Mouse (Mus musculus) stomach, embryonic 14.5 days (tissue): ENCODE results near the gene Foxd1. TPM values are rescaled to one million over a fixed set of nuclear protein-coding genes. Genes with fewer than 3 reads are reported as not detected.

Experiments used
- ATAC-seq: fragments of 200-750 bp; cut with Nextera tagmentation; 2 replicates; pipeline ENCODE4 v1.8.0; 2017; ENCODE audit warnings: low read depth, moderate TSS enrichment; ENCODE audit not compliant: insufficient number of reproducible peaks, insufficient read depth, low FRiP score
- H3K27ac ChIP-seq: fragments of 300-500 bp; sonication (generic); 2 replicates; pipeline ENCODE4 v1.5.1; 2014; ENCODE audit warnings: mild to moderate bottlenecking, low read length, moderate library complexity, mixed read lengths
- H3K27me3 ChIP-seq: fragments of 300-500 bp; sonication (generic); 2 replicates; pipeline ENCODE4 v1.6.1; 2014; ENCODE audit warnings: low read length, control low read depth, mixed read lengths; ENCODE audit not compliant: control insufficient read depth, insufficient read depth
- H3K36me3 ChIP-seq: fragments of 300-500 bp; sonication (generic); 2 replicates; pipeline ENCODE4 v1.6.1; 2014; ENCODE audit warnings: mild to moderate bottlenecking, control low read depth, low read length, moderate library complexity, mixed read lengths; ENCODE audit not compliant: control insufficient read depth, insufficient read depth
- H3K4me1 ChIP-seq: fragments of 300-500 bp; sonication (generic); 2 replicates; pipeline ENCODE4 v1.6.1; 2014; ENCODE audit warnings: low read length, control low read depth, mixed read lengths; ENCODE audit not compliant: control insufficient read depth, insufficient read depth
- H3K4me2 ChIP-seq: fragments of 300-500 bp; sonication (generic); replicated peaks from 2 replicates; pipeline ENCODE4 v1.6.1; 2014; ENCODE audit warnings: low read depth, low read length, control low read depth
- H3K4me3 ChIP-seq: fragments of 300-500 bp; sonication (generic); 2 replicates; pipeline ENCODE4 v1.5.1; 2014; ENCODE audit warnings: low read depth, low read length, control low read depth
- H3K9ac ChIP-seq: fragments of 300-500 bp; sonication (generic); replicated peaks from 2 replicates; pipeline ENCODE4 v1.6.1; 2014; ENCODE audit warnings: low read depth, mild to moderate bottlenecking, control low read depth, low read length, moderate library complexity, mixed read lengths
- H3K9me3 ChIP-seq: fragments of 300-500 bp; sonication (generic); 2 replicates; pipeline ENCODE4 v1.6.1; 2016; ENCODE audit warnings: low read depth, low read length, control low read depth; ENCODE audit not compliant: control insufficient read depth
- WGBS: fragments of 180-500 bp; shearing (Covaris S2); extraction: QIAGEN DNeasy Blood & Tissue Kit; methylation state at CpG from one replicate; pipeline ENCODE4 v1.1.7; 2014; 5-methylcytosine and 5-hydroxymethylcytosine counted together
- polyA plus RNA-seq: library from polyadenylated mRNA; unstranded; fragments of >200 nt; fragmentation: Nextera tagmentation; extraction: Ambion mirVana; gene quantifications from 2 replicates; pipeline ENCODE4 v1.2.1, GENCODE M21; 2014

Foxd1 gene
- polyA plus RNA-seq, 1 experiment from 2014 or later, result not detected

- Histone ChIP-seq H3K9me3 (no peaks in the 10 kb centered on the region), H3K4me2 (no peak overlapping the region), H3K27ac (no peak overlapping the region), H3K9ac (no peak overlapping the region), H3K4me1 (peaks cover 18% of the 10 kb centered on the region), H3K4me3 (no peak overlapping the region), H3K27me3 (peaks cover 71% of the 10 kb centered on the region), H3K36me3 (no peaks in the 10 kb centered on the region)
- 4% methylated on average over 6 of the region's 6 CpGs for WGBS
- no peak for ATAC-seq
Measured at GRCm38 (mm10) chr13:98356973-98357425, 3.0 kb downstream of the Foxd1 start.

GRCm38 (mm10) chr13:98357433-98358423 lies 3.7 kb downstream of the Foxd1 start:
- Histone ChIP-seq H3K4me1 (peaks cover 18% of the 10 kb centered on the region), H3K4me3 (no peak overlapping the region), H3K27ac (no peak overlapping the region), H3K4me2 (no peak overlapping the region), H3K9me3 (no peaks in the 10 kb centered on the region), H3K27me3 (peaks cover 66% of the 10 kb centered on the region), H3K36me3 (no peaks in the 10 kb centered on the region), H3K9ac (no peak overlapping the region)
- ATAC-seq, result no peak
- WGBS, result 5% methylated on average over 18 of the region's 18 CpGs

GRCm38 (mm10) chr13:98358424-98359181 lies 4.6 kb downstream of the Foxd1 start:
- Histone ChIP-seq H3K4me3 (no peak overlapping the region), H3K27ac (no peak overlapping the region), H3K27me3 (peaks cover 67% of the 10 kb centered on the region), H3K4me1 (peaks cover 18% of the 10 kb centered on the region), H3K9me3 (no peaks in the 10 kb centered on the region), H3K36me3 (no peaks in the 10 kb centered on the region), H3K9ac (no peak overlapping the region), H3K4me2 (no peak overlapping the region)
- ATAC-seq, result no peak
- WGBS, result 6% methylated on average over 23 of the region's 23 CpGs

DNA sequence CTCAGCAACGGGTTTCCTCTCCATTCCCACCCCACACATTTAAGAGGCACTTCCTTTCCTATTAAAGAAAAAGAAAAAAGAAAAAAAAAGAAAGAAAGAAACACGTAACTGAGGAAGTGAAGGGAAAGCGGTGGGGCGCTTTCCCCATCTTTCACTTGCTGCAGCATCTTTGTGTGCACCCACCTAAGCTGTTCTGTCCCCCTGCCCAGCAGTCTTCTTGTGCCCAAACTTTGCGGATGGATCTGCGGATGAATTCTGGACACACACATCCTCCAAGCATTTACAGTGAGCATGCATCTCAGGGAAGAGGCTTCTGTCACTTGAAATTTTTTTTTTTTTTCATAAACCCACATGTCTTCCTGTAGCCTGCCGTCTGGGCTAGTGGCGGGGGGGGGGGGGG lies 5.3 kb downstream of the Foxd1 start:
- no peak overlapping the region for H3K9ac ChIP-seq
- no peak overlapping the region for H3K4me2 ChIP-seq
- no peak overlapping the region for H3K27ac ChIP-seq

GRCm38 (mm10) chr13:98360391-98360790 lies 6.3 kb downstream of the Foxd1 start:
- no peak for ATAC-seq
- WGBS, result 2% methylated on average over 6 of the region's 6 CpGs
- Histone ChIP-seq H3K4me2 (no peak overlapping the region), H3K4me1 (peaks cover 3% of the 10 kb centered on the region; the same call in 1 of the 2 replicates), H3K27ac (no peak overlapping the region), H3K36me3 (no peaks in the 10 kb centered on the region), H3K9ac (no peak overlapping the region), H3K9me3 (no peaks in the 10 kb centered on the region), H3K4me3 (no peak overlapping the region), H3K27me3 (peaks cover 53% of the 10 kb centered on the region)

More for the DNA sequence above, 5.3 kb downstream of the Foxd1 start:
- Histone ChIP-seq H3K36me3 (no peaks in the 10 kb centered on the region), H3K4me3 (no peak overlapping the region), H3K27me3 (peaks cover 61% of the 10 kb centered on the region), H3K4me1 (peaks cover 11% of the 10 kb centered on the region), H3K9me3 (no peaks in the 10 kb centered on the region)
- 4% methylated on average over 7 of the region's 8 CpGs for WGBS
- ATAC-seq, result no peak

DNA sequence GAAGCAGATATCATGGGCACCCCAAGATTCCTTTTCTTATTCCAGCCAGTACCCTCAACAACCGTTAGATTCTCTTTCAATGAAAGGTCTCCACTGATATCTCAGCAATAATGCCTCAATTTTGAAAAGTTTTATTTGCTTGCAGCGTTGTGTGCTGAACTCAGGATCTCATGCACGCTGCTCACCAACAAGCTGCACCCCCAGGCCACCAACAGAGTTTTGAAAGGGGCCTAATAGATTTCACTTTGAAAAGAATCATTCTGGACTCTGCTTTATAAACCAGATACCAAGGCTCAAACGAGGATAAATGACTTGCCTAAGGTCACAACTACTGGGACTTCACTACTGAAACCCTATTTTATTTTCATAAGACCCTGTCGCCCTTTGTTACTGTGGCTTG lies 7.1 kb downstream of the Foxd1 start:
- WGBS, result 7% methylated on average over 5 of the region's 5 CpGs
- Histone ChIP-seq H3K9me3 (no peaks in the 10 kb centered on the region), H3K4me3 (no peak overlapping the region), H3K9ac (no peak overlapping the region), H3K36me3 (no peaks in the 10 kb centered on the region), H3K27me3 (peaks cover 57% of the 10 kb centered on the region), H3K4me2 (no peak overlapping the region), H3K27ac (no peak overlapping the region), H3K4me1 (peaks cover 3% of the 10 kb centered on the region; the same call in 1 of the 2 replicates)
- ATAC-seq, result no peak

DNA sequence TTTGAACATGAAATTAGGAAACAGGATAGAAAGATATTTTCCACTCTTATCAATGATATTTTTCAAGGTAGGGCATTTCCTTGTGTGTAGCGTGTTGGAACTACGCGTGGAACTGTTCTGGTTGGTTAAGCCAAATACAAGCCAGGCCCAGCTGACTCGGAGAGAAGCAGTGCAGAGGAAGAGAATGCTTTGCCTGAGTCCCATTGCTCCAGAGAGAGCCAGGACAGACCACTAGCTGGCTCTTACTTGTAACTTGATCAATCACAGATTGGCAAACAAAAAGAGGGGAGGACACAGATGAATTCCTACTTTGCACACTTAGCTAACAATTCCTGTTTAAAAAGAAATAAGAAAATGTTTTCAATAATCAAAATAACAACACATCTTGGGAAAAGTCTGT lies 9.0 kb downstream of the Foxd1 start:
- Histone ChIP-seq H3K36me3 (no peaks in the 10 kb centered on the region), H3K4me3 (no peak overlapping the region), H3K9ac (no peak overlapping the region), H3K4me1 (peaks cover 3% of the 10 kb centered on the region; the same call in 1 of the 2 replicates), H3K27me3 (peaks cover 60% of the 10 kb centered on the region), H3K4me2 (no peak overlapping the region), H3K27ac (no peak overlapping the region), H3K9me3 (no peaks in the 10 kb centered on the region)
- WGBS, result 10% methylated on average over 4 of the region's 4 CpGs
- no peak for ATAC-seq

- Histone ChIP-seq H3K4me2 (no peak overlapping the region), H3K4me1 (peaks cover 3% of the 10 kb centered on the region; the same call in 1 of the 2 replicates), H3K9ac (no peak overlapping the region), H3K27me3 (peaks cover 59% of the 10 kb centered on the region), H3K4me3 (no peak overlapping the region), H3K9me3 (no peaks in the 10 kb centered on the region), H3K27ac (no peak overlapping the region), H3K36me3 (no peaks in the 10 kb centered on the region)
- 1% methylated on average over 8 of the region's 8 CpGs for WGBS
- ATAC-seq, result no peak
Measured at GRCm38 (mm10) chr13:98365081-98365480, 11.0 kb downstream of the Foxd1 start.
